Mouse (Mus musculus): ENCODE results near the gene Snx4.

Snx4 gene

DNA sequence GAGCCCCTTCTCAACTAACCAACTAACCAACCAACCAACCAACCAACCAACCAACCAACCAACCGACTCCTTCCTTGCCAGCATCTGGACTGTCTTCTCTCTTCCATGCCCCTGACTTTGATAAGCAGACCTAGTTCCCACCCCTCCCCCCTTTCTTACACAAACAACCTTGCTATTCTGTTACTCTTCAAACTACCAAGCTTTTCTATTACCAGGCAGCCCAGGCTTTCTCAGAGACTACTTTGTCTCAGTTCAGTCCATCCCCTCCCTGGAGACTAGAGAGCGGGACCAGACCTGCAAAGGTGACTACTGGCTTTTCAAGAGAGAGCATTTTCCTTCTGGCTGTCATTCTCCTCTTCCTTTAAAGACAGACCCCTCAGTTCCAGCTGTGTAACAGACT is 88.2 kb downstream of the Snx4 start:
- in situ Hi-C loops (cut with MboI; ENCODE audit: unreplicated experiment in 2 of 2) = no loop called here

DNA sequence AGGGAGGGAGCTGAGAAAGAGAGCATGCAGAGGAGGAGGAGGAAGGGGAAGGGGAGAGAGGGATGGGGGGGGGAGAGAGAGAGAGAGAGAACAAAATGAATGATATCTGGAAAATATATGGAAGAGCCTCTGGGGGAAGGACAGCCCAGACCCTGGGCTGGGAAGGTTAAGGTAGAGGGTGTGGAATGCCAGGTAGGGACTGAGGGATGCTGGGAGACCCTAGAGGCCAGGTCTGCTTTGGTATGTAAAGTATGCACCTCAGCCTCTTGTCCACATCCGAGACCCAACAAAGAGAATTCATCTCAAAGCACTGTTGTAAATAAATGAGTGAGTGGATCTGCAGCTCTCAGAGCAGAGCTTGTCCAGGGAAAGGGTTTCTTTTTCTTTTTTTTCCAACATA is 91.1 kb downstream of the Snx4 start:
- in situ Hi-C loops (cut with MboI; ENCODE audit: unreplicated experiment in 2 of 2) = loop anchor here in 1 of 2 experiments (5.0 kb wide), 1 partner anchor 35 kb away; no protein-coding TSS in a partner anchor

DNA sequence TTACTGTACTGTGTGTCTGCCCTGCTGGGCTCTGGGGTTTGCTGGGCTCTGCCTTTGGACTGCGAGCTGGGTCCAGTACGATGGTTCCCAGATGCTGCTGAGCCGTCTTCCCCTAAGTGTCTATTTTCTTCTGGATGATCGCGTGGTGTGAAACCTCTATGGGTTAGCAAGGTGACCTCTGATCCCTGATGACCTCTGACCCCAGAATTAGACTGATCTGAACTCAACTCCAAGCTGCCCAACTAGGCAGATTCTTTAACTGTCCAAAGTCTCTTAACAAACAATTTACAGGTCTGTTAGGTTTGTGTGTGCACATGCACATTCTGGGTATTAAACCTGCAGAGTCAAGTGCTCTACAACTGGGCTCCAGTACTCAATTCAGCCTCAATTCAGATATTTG is 91.9 kb downstream of the Snx4 start:
- in situ Hi-C loops (cut with MboI; ENCODE audit: unreplicated experiment in 2 of 2) = loop anchor here in 1 of 2 experiments (5.0 kb wide), 1 partner anchor 34 kb away; no protein-coding TSS in a partner anchor

DNA sequence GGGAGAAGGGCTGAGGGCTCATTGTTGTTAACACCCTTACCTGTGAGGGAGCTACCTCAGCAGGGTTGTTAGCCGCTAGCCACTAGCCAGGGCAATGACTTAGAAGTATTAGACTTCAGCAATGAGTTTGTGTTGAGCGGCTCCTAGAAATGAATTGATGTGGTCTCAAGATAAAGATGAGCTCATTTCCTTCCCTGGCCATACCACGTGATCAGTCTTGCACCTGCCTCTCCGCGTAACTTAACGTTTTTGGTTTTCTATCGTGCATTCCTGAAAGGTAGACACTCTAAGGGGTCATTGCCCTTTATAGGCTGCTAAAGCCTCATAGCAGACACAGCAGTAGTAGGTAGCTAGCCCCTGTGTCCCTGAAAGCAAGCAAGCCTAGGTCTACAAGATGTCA is 92.4 kb downstream of the Snx4 start:
- in situ Hi-C loops (cut with MboI; ENCODE audit: unreplicated experiment in 2 of 2) = loop anchor here in 1 of 2 experiments (5.0 kb wide), 1 partner anchor 34 kb away; no protein-coding TSS in a partner anchor

DNA sequence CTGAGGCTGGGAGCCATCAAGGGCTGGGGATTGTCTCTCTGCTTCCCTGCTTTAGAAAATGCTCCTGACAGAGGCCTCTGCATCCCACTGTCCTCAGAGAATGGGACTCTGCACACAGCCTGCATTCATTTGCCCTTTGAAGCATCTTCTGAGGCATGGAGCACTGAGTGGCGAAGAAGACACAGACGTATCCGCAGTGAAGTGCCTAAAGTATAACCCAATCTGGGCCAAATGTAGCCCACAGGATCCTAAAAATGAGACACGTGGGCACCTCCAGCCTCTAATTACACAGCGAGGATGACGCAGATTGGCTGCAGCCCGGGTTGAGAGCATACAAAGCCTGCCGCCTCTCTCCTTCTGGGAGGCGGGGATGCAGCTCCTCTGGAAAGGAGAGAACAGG is 93.1 kb downstream of the Snx4 start:
- in situ Hi-C loops (cut with MboI; ENCODE audit: unreplicated experiment in 2 of 2) = loop anchor here in 1 of 2 experiments (5.0 kb wide), 1 partner anchor 33 kb away; no protein-coding TSS in a partner anchor

DNA sequence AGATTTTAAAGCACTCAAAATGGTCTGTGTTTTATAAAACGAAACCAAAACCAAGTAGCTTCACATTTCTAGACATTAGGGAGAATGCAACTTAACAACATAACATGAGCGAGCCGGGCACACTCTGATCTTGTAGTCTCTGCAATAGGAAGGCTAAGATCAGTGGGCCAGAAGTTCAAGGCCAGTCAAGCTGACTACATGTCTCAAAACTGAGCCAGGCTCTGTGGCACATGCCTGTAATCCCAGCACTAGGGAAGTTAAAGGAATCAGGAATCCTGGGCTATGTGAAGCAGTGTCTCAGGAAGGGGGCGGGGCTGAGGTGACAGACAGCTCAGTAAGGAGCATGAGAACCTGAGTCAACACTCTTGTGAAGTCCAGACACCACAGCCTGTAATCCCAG is 93.6 kb downstream of the Snx4 start:
- in situ Hi-C loops (cut with MboI; ENCODE audit: unreplicated experiment in 2 of 2) = loop anchor here in 1 of 2 experiments (5.0 kb wide), 1 partner anchor 32 kb away; no protein-coding TSS in a partner anchor

DNA sequence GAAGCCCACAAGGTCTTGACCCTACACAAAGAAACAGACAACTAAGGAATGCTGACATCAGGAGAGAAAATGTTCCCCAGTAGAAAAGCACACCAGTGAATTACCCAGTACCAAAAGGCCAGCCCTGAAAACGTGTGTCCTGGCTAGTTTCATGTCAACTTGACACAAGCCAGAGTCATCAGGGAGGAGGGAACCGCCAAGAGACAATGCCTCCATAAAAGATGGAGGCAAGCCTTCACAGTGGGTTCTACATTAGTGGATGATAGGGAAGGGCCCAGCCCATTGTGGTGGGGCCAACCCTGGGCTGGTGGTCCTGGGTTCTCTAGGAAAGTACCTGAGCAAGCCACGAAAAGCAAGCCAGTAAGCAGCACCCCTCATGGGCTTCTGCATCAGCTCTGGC is 95.1 kb downstream of the Snx4 start:
- in situ Hi-C loops (cut with MboI; ENCODE audit: unreplicated experiment in 2 of 2) = no loop called here

DNA sequence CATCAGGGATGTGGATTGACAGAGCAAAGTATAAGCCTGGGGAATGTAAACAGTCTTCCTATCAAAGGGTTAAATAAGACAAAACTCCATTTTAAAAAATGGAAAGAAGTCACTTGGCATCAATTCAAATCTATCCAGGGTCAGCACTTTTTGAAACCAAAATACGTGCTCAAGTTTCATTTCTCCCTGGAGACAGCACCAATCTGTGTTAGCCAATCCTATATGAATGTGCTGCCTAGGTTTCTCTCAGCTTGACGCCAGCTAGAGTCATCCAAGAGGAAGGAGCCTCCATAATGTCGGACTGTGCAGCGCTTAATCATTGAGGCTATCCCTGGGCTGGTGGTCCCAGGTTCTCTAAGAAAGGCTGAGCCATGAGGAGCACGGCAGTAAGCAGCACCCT is 95.9 kb downstream of the Snx4 start:
- in situ Hi-C loops (cut with MboI; ENCODE audit: unreplicated experiment in 2 of 2) = no loop called here

All from v-Abl transformed pro-B cells (cell line).